Mouse (Mus musculus) lung, embryonic 14.5 days (tissue): ENCODE data around the gene Rad17. TPM values are rescaled to one million over a fixed set of nuclear protein-coding genes. Genes with fewer than 3 reads are reported as not detected.

Experiments
- ATAC-seq: fragments of 200-750 bp; cut with Nextera tagmentation; 2 replicates; pipeline ENCODE4 v1.8.0; 2017; ENCODE audit warnings: mild to moderate bottlenecking, moderate TSS enrichment, moderate library complexity; ENCODE audit not compliant: insufficient read depth
- DNase-seq: peaks from one replicate; pipeline ENCODE4 v3.0.0-alpha.2; 2015
- H3K27ac ChIP-seq: fragments of 300-500 bp; sonication (generic); 2 replicates; pipeline ENCODE4 v1.5.1; 2014; ENCODE audit warnings: low read depth, mild to moderate bottlenecking, moderate library complexity
- H3K27me3 ChIP-seq: fragments of 300-500 bp; sonication (generic); 2 replicates; pipeline ENCODE4 v1.6.1; 2014; ENCODE audit warnings: low read length, control low read depth; ENCODE audit not compliant: insufficient read depth
- H3K36me3 ChIP-seq: fragments of 300-500 bp; sonication (generic); 2 replicates; pipeline ENCODE4 v1.6.1; 2014; ENCODE audit warnings: control low read depth; ENCODE audit not compliant: insufficient read depth
- H3K4me1 ChIP-seq: fragments of 300-500 bp; sonication (generic); 2 replicates; pipeline ENCODE4 v1.6.1; 2014; ENCODE audit warnings: antibody characterized with exemption, control low read depth; ENCODE audit not compliant: insufficient read depth
- H3K4me2 ChIP-seq: fragments of 300-500 bp; sonication (generic); 2 replicates; pipeline ENCODE4 v1.6.1; 2014; ENCODE audit warnings: mild to moderate bottlenecking
- H3K4me3 ChIP-seq: fragments of 300-500 bp; sonication (generic); 2 replicates; pipeline ENCODE4 v1.5.1; 2014; ENCODE audit warnings: low read depth, low read length
- H3K9ac ChIP-seq: fragments of 300-500 bp; sonication (generic); 2 replicates; pipeline ENCODE4 v1.6.1; 2014
- H3K9me3 ChIP-seq: fragments of 300-500 bp; sonication (generic); 2 replicates; pipeline ENCODE4 v1.6.1; 2016; ENCODE audit warnings: low read depth, low read length, control low read depth
- CTCF ChIP-seq: IDR thresholded peaks from 2 replicates; pipeline ENCODE4 v1.5.1; 2016; ENCODE audit warnings: antibody characterized with exemption, low read depth
- WGBS: fragments of 180-500 bp; shearing (Covaris S2); extraction: QIAGEN DNeasy Blood & Tissue Kit; methylation state at CpG from one replicate; pipeline ENCODE4 v1.1.7; 2014; 5-methylcytosine and 5-hydroxymethylcytosine counted together
- polyA plus RNA-seq: library from polyadenylated mRNA; unstranded; fragments of >200 nt; fragmentation: Nextera tagmentation; extraction: Ambion mirVana; gene quantifications from 2 replicates; pipeline ENCODE4 v1.2.1, GENCODE M21; 2014

Rad17 gene
- polyA plus RNA-seq, 1 experiment from 2014 or later = 22.8 TPM

GRCm38 (mm10) chr13:100648223-100648622 lies 2.6 kb downstream of the Rad17 start:
- no peaks in the 10 kb centered on the region for H3K27me3 ChIP-seq
- no peak overlapping the region for H3K9ac ChIP-seq
- H3K4me2 ChIP-seq = no peak overlapping the region
- no peak overlapping the region for H3K4me3 ChIP-seq
- no peak for TF ChIP-seq CTCF
- WGBS = 94% methylated on average over 8 of the region's 8 CpGs
- H3K9me3 ChIP-seq = no peaks in the 10 kb centered on the region
- H3K36me3 ChIP-seq = peaks cover 44% of the 10 kb centered on the region
- DNase-seq (no peak), ATAC-seq (no peak)
- H3K4me1 ChIP-seq = peaks cover 3% of the 10 kb centered on the region; the same call in 1 of the 2 replicates
- H3K27ac ChIP-seq = no peak overlapping the region

- no peak overlapping the region for H3K9ac ChIP-seq
- TF ChIP-seq CTCF = no peak
- DNase-seq (no peak), ATAC-seq (no peak)
- no peaks in the 10 kb centered on the region for H3K9me3 ChIP-seq
- H3K36me3 ChIP-seq = peaks cover 76% of the 10 kb centered on the region
- no peak overlapping the region for H3K27ac ChIP-seq
- no peak overlapping the region for H3K4me2 ChIP-seq
- H3K4me3 ChIP-seq = no peak overlapping the region
- no peaks in the 10 kb centered on the region for H3K4me1 ChIP-seq
- WGBS = 91% methylated on average over 4 of the region's 4 CpGs
- H3K27me3 ChIP-seq = no peaks in the 10 kb centered on the region
Measured at GRCm38 (mm10) chr13:100642471-100643209, 8.2 kb downstream of the Rad17 start.

GRCm38 (mm10) chr13:100634106-100634691 lies 16.7 kb downstream of the Rad17 start:
- H3K27ac ChIP-seq = no peak overlapping the region
- H3K27me3 ChIP-seq = no peaks in the 10 kb centered on the region
- no peak for TF ChIP-seq CTCF
- H3K4me3 ChIP-seq = no peak overlapping the region
- H3K36me3 ChIP-seq = peaks cover 76% of the 10 kb centered on the region
- no peak overlapping the region for H3K4me2 ChIP-seq
- H3K4me1 ChIP-seq = no peaks in the 10 kb centered on the region
- no peak for DNase-seq
- WGBS = 87% methylated on average over 3 of the region's 3 CpGs
- H3K9me3 ChIP-seq = no peaks in the 10 kb centered on the region
- ATAC-seq = no peak
- H3K9ac ChIP-seq = no peak overlapping the region

- Histone ChIP-seq H3K4me1 (no peaks in the 10 kb centered on the region), H3K27ac (no peak overlapping the region), H3K4me2 (no peak overlapping the region), H3K36me3 (peaks cover 75% of the 10 kb centered on the region), H3K27me3 (no peaks in the 10 kb centered on the region; the same call in 1 of the 2 replicates), H3K9me3 (no peaks in the 10 kb centered on the region), H3K9ac (no peak overlapping the region), H3K4me3 (no peak overlapping the region)
- DNase-seq = no peak
- no peak for ATAC-seq
- TF ChIP-seq CTCF = no peak
- whole genome bisulfite sequencing = 69% methylated on average over 4 of the region's 4 CpGs
Measured at GRCm38 (mm10) chr13:100622241-100622640, 28.6 kb downstream of the Rad17 start.

GRCm38 (mm10) chr13:100617583-100617982 lies 33.3 kb downstream of the Rad17 start:
- H3K4me3 ChIP-seq = no peak overlapping the region
- H3K4me1 ChIP-seq = no peaks in the 10 kb centered on the region
- DNase-seq (no peak), ATAC-seq (no peak)
- H3K27me3 ChIP-seq = peaks cover 9% of the 10 kb centered on the region; the same call in 1 of the 2 replicates
- no peaks in the 10 kb centered on the region for H3K9me3 ChIP-seq
- no peak overlapping the region for H3K27ac ChIP-seq
- WGBS = 79% methylated on average over 13 of the region's 13 CpGs
- H3K36me3 ChIP-seq = peaks cover 42% of the 10 kb centered on the region
- no peak for TF ChIP-seq CTCF
- no peak overlapping the region for H3K4me2 ChIP-seq
- no peak overlapping the region for H3K9ac ChIP-seq

- H3K4me1 ChIP-seq = no peaks in the 10 kb centered on the region
- H3K27me3 ChIP-seq = peaks cover 9% of the 10 kb centered on the region; the same call in 1 of the 2 replicates
- peak within 1 kb of the TSS; percentile 74 for H3K27ac ChIP-seq
- peak; percentile 64 for DNase-seq
- TF ChIP-seq CTCF = no peak
- ATAC-seq = peak; percentile 88
- H3K4me3 ChIP-seq = peak within 1 kb of the TSS; percentile 56
- peak within 1 kb of the TSS; percentile 60 for H3K9ac ChIP-seq
- peak within 1 kb of the TSS; percentile 73 for H3K4me2 ChIP-seq
- 4% methylated on average over 77 of the region's 77 CpGs for WGBS
- H3K9me3 ChIP-seq = no peaks in the 10 kb centered on the region
- H3K36me3 ChIP-seq = peaks cover 36% of the 10 kb centered on the region
Measured at GRCm38 (mm10) chr13:100616181-100617087, 34.4 kb downstream of the Rad17 start, which contains the start of gene Marveld2. Gene Marveld2 (minus strand): TSS chr13:100616971.

GRCm38 (mm10) chr13:100612903-100613302 lies 37.9 kb downstream of the Rad17 start:
- TF ChIP-seq CTCF = peak; percentile 38
- Histone ChIP-seq H3K4me2 (no peak overlapping the region), H3K4me1 (no peaks in the 10 kb centered on the region), H3K36me3 (peaks cover 15% of the 10 kb centered on the region), H3K9me3 (no peaks in the 10 kb centered on the region), H3K4me3 (no peak overlapping the region), H3K9ac (no peak overlapping the region), H3K27ac (no peak overlapping the region), H3K27me3 (peaks cover 9% of the 10 kb centered on the region; the same call in 1 of the 2 replicates)
- no peak for ATAC-seq
- peak; percentile 14 for DNase-seq
- 58% methylated on average over 2 of the region's 2 CpGs for WGBS
